Mouse (Mus musculus) olfactory bulb, adult 2 months (tissue): ENCODE results near the gene Trappc6a.

ENCODE experiments used
- CTCF ChIP-seq: fragments of 200-500 bp; IDR thresholded peaks from 2 replicates; pipeline ENCODE4 v1.5.1; 2012; ENCODE audit warnings: low read depth, mild to moderate bottlenecking, low read length, moderate library complexity; ENCODE audit not compliant: insufficient read depth
- POLR2A ChIP-seq: fragments of 200-500 bp; IDR thresholded peaks from 2 replicates; pipeline ENCODE4 v1.6.1; 2012; ENCODE audit warnings: mild to moderate bottlenecking, low read depth, low read length, moderate library complexity; ENCODE audit not compliant: insufficient read depth

DNA sequence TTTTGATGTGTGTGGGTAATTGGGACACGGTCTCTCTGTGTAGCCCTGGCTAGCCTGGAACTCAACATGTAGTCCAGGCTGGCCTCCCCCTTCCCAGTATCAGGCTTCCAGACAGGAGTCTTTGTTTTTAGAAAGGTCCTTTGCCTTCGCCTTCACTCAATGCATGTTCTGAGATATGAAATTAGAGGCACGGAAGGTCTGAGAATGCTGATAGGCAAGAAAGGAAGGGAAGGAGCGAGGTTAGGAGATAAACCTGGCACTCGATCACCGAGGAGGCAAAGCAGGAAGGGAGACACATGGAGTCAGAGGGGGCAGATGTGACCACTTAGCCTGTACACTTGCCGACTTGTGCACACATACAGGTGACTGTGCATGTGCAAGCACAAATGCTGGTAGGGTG lies 21.6 kb upstream of the Trappc6a start:
- TF ChIP-seq CTCF (no peak), POLR2A (no peak)
